Mouse (Mus musculus): ENCODE data around the gene Dclk2.

Gene Dclk2

GRCm38 (mm10) chr3:86774566-86775443 is 145.8 kb downstream of the Dclk2 start:
- in situ Hi-C loops (cut with MboI; ENCODE audit: unreplicated experiment in 2 of 2) = loop anchor here (5.0 to 25.0 kb wide), 4 partner anchors 513 to 1063 kb away; partner anchors contain the start of gene Rps3a1 (in 2 of the 2)

GRCm38 (mm10) chr3:86768969-86769368 is 151.7 kb downstream of the Dclk2 start:
- in situ Hi-C loops (cut with MboI; ENCODE audit: unreplicated experiment in 2 of 2) = loop anchor here (10.0 to 25.0 kb wide), 4 partner anchors 224 to 1057 kb away; partner anchors contain the start of genes Mab21l2 (in 1 of the 2) and Rps3a1 (in 1 of the 2)

DNA sequence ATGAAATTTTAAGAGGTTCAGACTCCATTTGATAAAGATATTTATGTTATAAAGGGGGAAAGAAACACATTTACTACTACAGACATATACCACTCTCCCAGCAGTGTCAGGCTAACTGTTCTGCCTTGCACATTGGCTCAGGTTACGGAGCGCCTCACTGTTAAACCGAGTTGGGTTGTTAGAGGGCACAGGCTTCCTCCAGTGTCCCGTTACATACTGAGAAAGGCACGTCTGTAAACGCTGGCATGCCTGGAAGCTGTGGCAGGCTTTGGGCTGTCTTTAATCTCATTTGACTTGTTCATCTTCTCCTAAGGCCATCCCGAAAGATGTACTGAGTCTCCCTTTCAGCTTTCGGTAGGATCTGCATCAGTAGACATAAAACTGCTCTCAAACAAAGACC is 152.1 kb downstream of the Dclk2 start:
- in situ Hi-C loops (cut with MboI; ENCODE audit: unreplicated experiment in 2 of 2) = loop anchor here (10.0 to 25.0 kb wide), 4 partner anchors 224 to 1056 kb away; partner anchors contain the start of genes Mab21l2 (in 1 of the 2) and Rps3a1 (in 1 of the 2)

- in situ Hi-C loops (cut with MboI; ENCODE audit: unreplicated experiment in 2 of 2) = loop anchor here (5.0 to 25.0 kb wide), 5 partner anchors 218 to 1050 kb away; partner anchors contain the start of genes Mab21l2 (in 1 of the 2) and Rps3a1 (in 1 of the 2)
Observed at GRCm38 (mm10) chr3:86762456-86762855, 158.2 kb downstream of the Dclk2 start.

DNA sequence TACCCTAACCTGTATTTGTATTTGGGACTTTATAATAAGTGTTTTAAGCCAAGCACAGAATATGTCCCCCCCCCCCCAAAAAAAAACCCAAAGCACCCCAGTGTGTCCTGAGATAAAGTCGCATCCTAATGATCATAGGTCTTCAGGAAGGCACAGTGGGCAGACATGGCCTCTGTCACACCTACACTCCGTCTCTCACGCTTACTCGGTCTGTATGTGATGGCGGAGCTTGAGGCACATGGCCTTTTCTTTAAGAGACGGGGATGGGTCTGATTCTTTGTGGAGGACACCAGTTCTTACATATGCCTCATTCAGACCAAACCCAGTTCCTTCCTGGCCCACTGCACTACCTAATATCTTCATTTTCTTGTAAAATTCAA is 158.6 kb downstream of the Dclk2 start:
- in situ Hi-C loops (cut with MboI; ENCODE audit: unreplicated experiment in 2 of 2) = loop anchor here (5.0 to 25.0 kb wide), 5 partner anchors 217 to 1050 kb away; partner anchors contain the start of genes Mab21l2 (in 1 of the 2) and Rps3a1 (in 1 of the 2)

- in situ Hi-C loops (cut with MboI; ENCODE audit: unreplicated experiment in 2 of 2) = loop anchor here (5.0 to 25.0 kb wide), 5 partner anchors 217 to 1049 kb away; partner anchors contain the start of genes Mab21l2 (in 1 of the 2) and Rps3a1 (in 1 of the 2)
Observed at GRCm38 (mm10) chr3:86761095-86762035, 159.3 kb downstream of the Dclk2 start.

- in situ Hi-C loops (cut with MboI; ENCODE audit: unreplicated experiment in 2 of 2) = loop anchor here (5.0 to 25.0 kb wide), 5 partner anchors 216 to 1048 kb away; partner anchors contain the start of genes Mab21l2 (in 1 of the 2) and Rps3a1 (in 1 of the 2)
Observed at GRCm38 (mm10) chr3:86760474-86760873, 160.2 kb downstream of the Dclk2 start.

- in situ Hi-C loops (cut with MboI; ENCODE audit: unreplicated experiment in 2 of 2) = loop anchor here (5.0 to 25.0 kb wide), 6 partner anchors 208 to 1048 kb away; partner anchors contain the start of genes Mab21l2 (in 1 of the 2) and Rps3a1 (in 1 of the 2)
Observed at GRCm38 (mm10) chr3:86759834-86760233, 160.8 kb downstream of the Dclk2 start.

GRCm38 (mm10) chr3:86759383-86759782 is 161.3 kb downstream of the Dclk2 start:
- in situ Hi-C loops (cut with MboI; ENCODE audit: unreplicated experiment in 2 of 2) = loop anchor here (5.0 to 25.0 kb wide), 3 partner anchors 207 to 1047 kb away; partner anchors contain the start of gene Rps3a1 (in 1 of the 2)

DNA sequence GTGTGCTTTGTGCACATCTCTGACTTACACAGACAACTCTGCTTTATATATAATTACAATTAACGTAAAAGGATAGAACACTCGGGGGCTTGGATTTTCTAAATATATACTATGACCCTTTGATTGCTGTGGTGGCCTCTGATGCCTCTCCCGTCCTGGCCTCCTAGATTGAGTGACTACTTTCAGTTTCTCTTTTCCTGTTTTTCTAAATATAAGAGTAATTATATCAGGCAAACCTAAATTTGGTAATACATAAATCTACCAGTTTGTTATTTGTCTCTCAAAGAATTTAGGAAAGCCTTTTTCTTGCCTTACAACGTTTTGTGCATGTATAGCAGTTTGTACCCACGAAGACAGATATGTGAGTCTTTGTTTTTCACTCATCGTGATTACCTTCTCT is 161.9 kb downstream of the Dclk2 start:
- in situ Hi-C loops (cut with MboI; ENCODE audit: unreplicated experiment in 2 of 2) = loop anchor here (5.0 to 25.0 kb wide), 3 partner anchors 206 to 1046 kb away; partner anchors contain the start of gene Rps3a1 (in 1 of the 2)

DNA sequence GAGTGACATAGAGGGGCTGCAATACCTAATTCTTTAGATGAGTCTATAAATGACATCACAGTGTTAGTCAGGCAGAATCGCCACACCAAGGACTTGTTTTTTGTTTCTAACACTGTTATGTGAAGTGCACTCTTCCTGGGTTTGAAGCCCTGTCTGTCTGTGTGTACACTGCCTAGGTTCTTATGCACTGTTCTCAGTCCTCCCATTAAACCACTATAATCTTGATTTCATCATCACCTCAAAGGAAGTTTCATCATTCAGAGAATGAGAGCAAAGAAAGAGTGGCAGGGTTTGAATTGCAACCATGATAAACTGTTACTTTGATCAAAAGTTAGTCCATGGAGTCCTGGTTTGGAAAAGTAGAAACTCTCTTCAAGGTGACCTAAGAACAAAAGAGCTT is 164.1 kb downstream of the Dclk2 start:
- in situ Hi-C loops (cut with MboI; ENCODE audit: unreplicated experiment in 2 of 2) = loop anchor here (5.0 to 25.0 kb wide), 3 partner anchors 204 to 1044 kb away; partner anchors contain the start of gene Rps3a1 (in 1 of the 2)

GRCm38 (mm10) chr3:86754595-86755557 is 165.8 kb downstream of the Dclk2 start:
- in situ Hi-C loops (cut with MboI; ENCODE audit: unreplicated experiment in 2 of 2) = loop anchor here (5.0 to 25.0 kb wide), 3 partner anchors 203 to 1043 kb away; partner anchors contain the start of gene Rps3a1 (in 1 of the 2)

- in situ Hi-C loops (cut with MboI; ENCODE audit: unreplicated experiment in 2 of 2) = loop anchor here (25.0 kb wide), 2 partner anchors 617 to 1042 kb away; partner anchors contain the start of gene Rps3a1 (in 1 of the 2)
Observed at GRCm38 (mm10) chr3:86754178-86754577, 166.5 kb downstream of the Dclk2 start.

GRCm38 (mm10) chr3:86750652-86751051 is 170.0 kb downstream of the Dclk2 start:
- in situ Hi-C loops (cut with MboI; ENCODE audit: unreplicated experiment in 2 of 2) = loop anchor here (25.0 kb wide), 2 partner anchors 613 to 1038 kb away; partner anchors contain the start of gene Rps3a1 (in 1 of the 2)

GRCm38 (mm10) chr3:86745769-86746512 is 174.7 kb downstream of the Dclk2 start:
- in situ Hi-C loops (cut with MboI; ENCODE audit: unreplicated experiment in 2 of 2) = no loop called here

- in situ Hi-C loops (cut with MboI; ENCODE audit: unreplicated experiment in 2 of 2) = no loop called here
Observed at GRCm38 (mm10) chr3:86745348-86745747, 175.3 kb downstream of the Dclk2 start.

DNA sequence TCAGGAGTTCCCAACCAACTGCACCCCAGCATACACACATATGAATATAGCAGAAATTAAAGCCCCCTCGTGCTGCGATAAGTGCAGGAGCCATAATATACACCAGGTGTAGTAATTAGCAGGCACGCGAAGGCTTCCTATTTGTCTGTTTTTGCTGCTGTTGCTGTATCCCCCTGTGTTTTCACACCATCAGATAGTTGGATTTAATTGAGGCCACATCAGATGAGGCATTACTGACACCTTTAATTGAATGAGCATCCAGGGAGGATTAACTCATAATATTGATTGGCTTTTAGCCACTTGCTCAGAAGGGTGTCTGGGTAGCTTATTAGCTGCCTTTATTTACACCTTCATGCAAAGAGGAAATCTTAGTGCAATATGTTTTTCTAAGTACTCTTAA is 180.9 kb downstream of the Dclk2 start:
- in situ Hi-C loops (cut with MboI; ENCODE audit: unreplicated experiment in 2 of 2) = no loop called here

DNA sequence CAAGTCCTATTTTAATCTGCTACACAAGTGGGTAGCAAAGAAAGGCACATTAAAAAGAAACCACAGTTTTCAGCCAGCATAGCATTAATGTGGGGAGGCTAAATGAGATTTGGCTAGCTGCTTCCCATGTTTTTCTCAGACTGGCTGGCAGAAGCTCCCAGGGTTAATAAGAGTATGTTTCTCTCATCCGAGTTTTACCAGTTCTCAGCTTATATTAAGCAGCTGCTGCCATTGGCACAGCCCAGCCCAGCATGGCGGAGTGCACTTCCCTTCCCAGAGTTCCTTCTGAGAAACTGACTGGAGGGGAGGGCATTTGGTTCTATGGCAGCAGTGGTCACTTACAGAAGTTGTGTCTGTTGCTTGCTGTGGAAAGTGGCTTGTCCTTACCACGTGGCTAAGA is 181.8 kb downstream of the Dclk2 start:
- in situ Hi-C loops (cut with MboI; ENCODE audit: unreplicated experiment in 2 of 2) = no loop called here

Measured in v-Abl transformed pro-B cells (cell line).